Mouse (Mus musculus) ES-Bruce4 (cell line): Measurements from ENCODE around the gene Pagr1b. TPM values are rescaled to one million over a fixed set of nuclear protein-coding genes. Genes with fewer than 3 reads are reported as not detected.

Experiments
- H3K27ac ChIP-seq: 2 replicates; pipeline ENCODE4 v1.5.1; 2012; ENCODE audit warnings: low read length, inconsistent platforms; ENCODE audit not compliant: insufficient read depth
- H3K27me3 ChIP-seq: 2 replicates; pipeline ENCODE4 v1.6.1; 2012; ENCODE audit warnings: mild to moderate bottlenecking, low read length, inconsistent platforms; ENCODE audit not compliant: control insufficient read depth, poor library complexity, insufficient read depth, severe bottlenecking
- H3K36me3 ChIP-seq: 2 replicates; pipeline ENCODE4 v1.6.1; 2012; ENCODE audit warnings: inconsistent platforms, mild to moderate bottlenecking, low read length, moderate library complexity; ENCODE audit not compliant: control insufficient read depth, poor library complexity, insufficient read depth, severe bottlenecking
- H3K4me1 ChIP-seq: one replicate; pipeline ENCODE4 v1.8.1; 2011; ENCODE audit warnings: low read length; ENCODE audit not compliant: control insufficient read depth, insufficient read depth
- H3K4me3 ChIP-seq: 2 replicates; pipeline ENCODE4 v1.5.1; 2011; ENCODE audit warnings: low read depth, mild to moderate bottlenecking, low read length
- H3K9ac ChIP-seq: 2 replicates; pipeline ENCODE4 v1.6.1; 2012; ENCODE audit warnings: low read depth, mild to moderate bottlenecking, inconsistent platforms; ENCODE audit not compliant: poor library complexity, severe bottlenecking
- H3K9me3 ChIP-seq: replicated peaks from 2 replicates; pipeline ENCODE4 v1.6.1; 2012; ENCODE audit warnings: mild to moderate bottlenecking, low read length, inconsistent platforms; ENCODE audit not compliant: control insufficient read depth, poor library complexity, insufficient read depth, severe bottlenecking
- CTCF ChIP-seq: IDR thresholded peaks from one replicate; pipeline ENCODE4 v1.8.1; 2011; ENCODE audit warnings: low read depth, low read length
- EP300 ChIP-seq: IDR thresholded peaks from 2 replicates; pipeline ENCODE4 v1.6.1; 2011; ENCODE audit warnings: low read depth, low read length; ENCODE audit not compliant: insufficient read depth
- POLR2A ChIP-seq: IDR thresholded peaks from one replicate; pipeline ENCODE4 v1.8.1; 2011; ENCODE audit warnings: low read length; ENCODE audit not compliant: insufficient read depth
- polyA plus RNA-seq: library from polyadenylated mRNA; stranded (reverse); fragments of >200 nt; gene quantifications from 2 replicates; pipeline ENCODE4 v1.2.4, GENCODE M21; 2011; ENCODE audit warnings: low read depth; ENCODE audit not compliant: missing spikeins, insufficient read depth, insufficient read length

Gene Pagr1b
- polyA plus RNA-seq, 1 experiment = 26.6 TPM

DNA sequence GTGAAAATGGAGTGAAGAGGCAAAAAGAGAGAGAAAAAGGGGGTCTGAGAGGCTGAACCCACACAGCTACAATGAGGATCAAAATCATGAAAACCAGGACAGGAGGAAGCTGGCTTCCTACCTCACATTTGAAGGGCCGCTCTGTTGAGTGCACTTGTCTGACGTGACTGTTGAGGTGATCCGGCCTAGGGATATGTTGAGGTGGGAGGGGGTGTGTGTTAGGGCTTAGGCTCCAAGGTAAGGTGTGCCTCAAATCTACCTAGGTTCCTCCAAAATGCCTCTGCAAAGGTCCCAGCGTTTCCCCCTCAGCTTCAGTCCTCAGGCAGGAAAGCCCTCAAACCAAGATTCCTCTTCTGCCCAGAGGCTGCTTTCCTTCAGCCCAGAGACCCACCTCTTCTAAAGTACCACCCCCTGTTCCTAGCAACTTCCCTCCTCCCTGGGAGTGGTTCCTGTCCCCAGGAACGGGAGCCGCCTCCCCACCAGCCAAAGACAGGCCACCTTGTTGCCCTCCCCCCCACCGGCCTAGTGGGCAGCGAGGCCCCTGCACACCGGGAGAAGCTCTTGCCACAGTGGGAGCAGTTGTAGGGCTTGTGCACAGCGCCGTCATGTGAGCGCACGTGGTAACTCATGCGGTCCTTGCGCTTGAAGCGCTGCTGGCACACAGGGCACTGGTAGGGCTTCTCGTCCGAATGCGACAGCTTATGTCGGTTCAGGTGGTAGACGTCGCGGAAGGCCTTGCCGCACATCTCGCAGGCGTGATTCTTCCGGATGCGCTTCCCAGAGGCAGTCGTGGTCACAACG, 8.7 kb upstream of the Pagr1b start:
- no peaks in the 10 kb centered on the region for H3K4me1 ChIP-seq

GRCm38 (mm10) chr7:127023896-127024690, 7.8 kb upstream of the Pagr1b start:
- H3K27ac ChIP-seq = peak overlapping the region; percentile 3
- H3K9me3 ChIP-seq = no peaks in the 10 kb centered on the region
- peak overlapping the region; percentile 92 for H3K9ac ChIP-seq
- H3K4me3 ChIP-seq = peak overlapping the region; percentile 73
- no peaks in the 10 kb centered on the region for H3K4me1 ChIP-seq
- peaks cover 33% of the 10 kb centered on the region for H3K36me3 ChIP-seq
- no peaks in the 10 kb centered on the region for H3K27me3 ChIP-seq
- TF ChIP-seq EP300 (no peak), POLR2A (no peak), CTCF (no peak)

More for the DNA sequence above, 8.7 kb upstream of the Pagr1b start:
- Histone ChIP-seq H3K9ac (peak overlapping the region; percentile 92), H3K36me3 (peaks cover 42% of the 10 kb centered on the region), H3K27ac (peak overlapping the region; percentile 8), H3K27me3 (no peaks in the 10 kb centered on the region), H3K9me3 (no peaks in the 10 kb centered on the region), H3K4me3 (peak overlapping the region; percentile 73)
- no peak for TF ChIP-seq EP300
- peak; percentile 62 for TF ChIP-seq POLR2A
- no peak for TF ChIP-seq CTCF

- no peak overlapping the region for H3K27ac ChIP-seq
- TF ChIP-seq POLR2A (no peak), CTCF (no peak), EP300 (no peak)
- H3K9me3 ChIP-seq = no peaks in the 10 kb centered on the region
- H3K9ac ChIP-seq = peak overlapping the region; percentile 92
- peak overlapping the region; percentile 73 for H3K4me3 ChIP-seq
- no peaks in the 10 kb centered on the region for H3K4me1 ChIP-seq
- peaks cover 25% of the 10 kb centered on the region for H3K36me3 ChIP-seq
- H3K27me3 ChIP-seq = no peaks in the 10 kb centered on the region
These were observed 7.0 kb upstream of the Pagr1b start for GRCm38 (mm10) chr7:127023272-127023691.

- TF ChIP-seq EP300 (no peak), CTCF (no peak), POLR2A (no peak)
- Histone ChIP-seq H3K9ac (peak overlapping the region; percentile 92), H3K27ac (peak overlapping the region; percentile 37), H3K4me1 (no peaks in the 10 kb centered on the region), H3K9me3 (no peaks in the 10 kb centered on the region), H3K36me3 (peaks cover 24% of the 10 kb centered on the region), H3K4me3 (peak overlapping the region; percentile 73), H3K27me3 (no peaks in the 10 kb centered on the region)
These were observed 6.4 kb upstream of the Pagr1b start for GRCm38 (mm10) chr7:127022528-127023271.

DNA sequence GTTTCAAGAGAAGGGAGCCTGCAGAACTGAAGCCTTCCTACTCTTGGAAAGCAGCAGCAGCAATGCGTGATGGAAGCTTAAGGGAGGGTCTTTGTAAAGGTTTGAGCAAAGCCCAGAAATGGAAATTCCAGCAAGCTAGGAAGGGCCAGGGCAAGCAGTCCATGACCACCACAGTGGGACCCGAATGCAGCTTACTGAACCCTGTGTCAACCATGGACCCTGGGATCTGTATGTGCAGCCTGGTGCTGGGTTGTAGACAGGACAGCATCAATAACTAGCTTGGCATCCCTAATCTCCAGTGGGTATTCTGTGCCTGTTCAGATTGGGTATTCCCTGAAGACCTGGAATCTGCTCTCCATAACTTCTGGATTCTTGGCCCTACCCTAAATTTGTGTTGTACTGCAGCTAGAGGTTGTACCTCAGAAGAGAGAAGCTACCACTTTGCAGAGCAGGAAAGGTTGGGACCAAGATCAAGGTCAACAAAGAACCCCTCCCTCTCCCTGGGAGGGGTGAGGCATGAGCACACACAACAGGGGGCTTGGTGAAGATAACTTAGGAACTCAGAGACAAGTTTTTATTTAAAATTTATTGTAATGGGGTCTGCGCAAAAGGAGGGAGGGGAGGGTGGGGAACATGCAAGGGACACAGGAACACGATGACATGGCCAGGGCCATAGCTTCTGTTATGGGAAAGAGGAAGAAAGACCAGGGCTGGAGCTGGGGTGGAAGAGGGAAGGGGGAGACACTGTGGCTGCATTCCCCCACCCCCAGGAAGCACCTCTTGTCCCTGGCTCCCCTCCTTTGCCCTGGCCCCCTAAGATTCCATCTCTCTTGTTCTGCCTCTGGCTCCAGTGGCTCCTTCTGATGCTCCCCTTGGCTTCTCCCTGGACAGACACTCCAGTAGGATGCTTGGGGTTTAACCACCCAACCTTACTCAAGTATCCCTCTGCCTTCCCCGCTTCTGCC, 5.6 kb upstream of the Pagr1b start:
- peak overlapping the region; percentile 64 for H3K4me3 ChIP-seq
- H3K9me3 ChIP-seq = no peaks in the 10 kb centered on the region
- H3K27ac ChIP-seq = peak overlapping the region; percentile 37
- TF ChIP-seq CTCF (no peak), POLR2A (no peak)
- H3K27me3 ChIP-seq = no peaks in the 10 kb centered on the region
- H3K36me3 ChIP-seq = peaks cover 24% of the 10 kb centered on the region
- no peaks in the 10 kb centered on the region for H3K4me1 ChIP-seq
- peak overlapping the region; percentile 57 for H3K9ac ChIP-seq
